Mouse (Mus musculus) induced T-regulatory cell, adult 2 months (primary cell): ENCODE results near the gene Ssx2ip.
"Not testable (repeated sequence)": the region's sequence is repeated elsewhere in the genome, so short reads cannot be mapped to it uniquely, and the experiment has no call there.

ENCODE experiments used
- DNase-seq: peaks from one replicate; pipeline ENCODE4 v3.0.0-alpha.2; 2012; ENCODE audit warnings: low read depth

Gene Ssx2ip

GRCm38 (mm10) chr3:146403770-146404169 is 672 bp upstream of the Ssx2ip start:
- DNase-seq = no peak

DNA sequence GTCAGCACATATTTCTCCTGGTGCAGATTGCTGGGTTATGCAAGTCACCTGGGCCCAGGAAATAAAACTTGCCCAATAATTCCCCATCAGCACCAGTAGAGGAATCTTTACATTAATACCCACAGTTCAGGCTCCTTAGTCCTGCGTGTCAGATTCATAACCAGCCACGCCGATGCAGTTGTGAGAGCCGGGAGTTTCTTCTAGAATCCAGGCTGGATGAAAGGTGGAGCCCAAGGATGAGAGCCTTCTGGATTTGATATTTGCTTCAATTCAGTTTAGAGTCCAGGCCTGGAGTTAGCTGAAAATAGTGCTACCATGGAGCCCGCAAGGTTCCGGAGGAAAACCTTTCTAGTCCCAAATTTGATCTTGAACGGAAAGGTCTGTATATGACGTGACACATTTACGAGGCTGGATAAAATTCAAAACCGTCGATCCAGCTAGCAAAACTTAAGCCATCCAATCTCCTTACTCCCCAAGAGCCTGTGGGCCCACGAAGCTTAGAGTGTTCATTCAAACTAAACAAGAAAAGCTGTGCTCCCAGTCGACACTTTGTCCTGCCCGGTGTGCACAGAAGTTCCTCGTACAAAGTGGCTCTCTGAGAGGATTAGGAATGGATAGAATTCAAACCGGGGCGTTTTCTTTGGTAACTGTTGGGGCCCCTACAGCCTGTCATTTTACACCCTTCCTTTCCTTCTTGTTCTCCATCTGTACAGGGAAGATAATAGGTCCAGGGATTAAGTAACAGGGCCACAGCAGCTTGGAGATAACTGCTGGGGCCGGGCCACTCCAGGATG is 968 bp downstream of the Ssx2ip start:
- DNase-seq = no peak

- DNase-seq = no peak
Measured at GRCm38 (mm10) chr3:146406007-146406341, 1.5 kb downstream of the Ssx2ip start.

- DNase-seq = no peak
Measured at GRCm38 (mm10) chr3:146407086-146407721, 2.8 kb downstream of the Ssx2ip start.

DNA sequence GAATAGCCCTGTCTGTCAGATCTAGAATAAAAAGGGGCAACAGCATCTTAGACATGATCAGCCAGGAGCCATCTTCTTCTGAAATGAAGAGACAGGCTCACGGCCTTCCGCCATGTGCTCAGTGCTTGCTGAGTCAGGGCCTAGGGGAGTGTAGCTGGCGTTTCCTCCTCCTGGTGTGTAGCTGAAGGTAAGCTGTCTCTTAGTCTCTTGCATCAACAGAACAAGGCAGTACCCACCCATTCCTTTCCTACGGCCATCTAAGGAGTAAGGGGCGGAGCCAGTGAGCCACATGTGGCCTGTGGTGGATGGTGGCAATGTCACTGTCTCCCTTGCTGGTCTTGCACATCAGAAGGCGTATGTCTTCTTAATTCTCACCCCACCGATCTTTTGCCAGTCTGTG is 5.7 kb downstream of the Ssx2ip start:
- no peak for DNase-seq

DNA sequence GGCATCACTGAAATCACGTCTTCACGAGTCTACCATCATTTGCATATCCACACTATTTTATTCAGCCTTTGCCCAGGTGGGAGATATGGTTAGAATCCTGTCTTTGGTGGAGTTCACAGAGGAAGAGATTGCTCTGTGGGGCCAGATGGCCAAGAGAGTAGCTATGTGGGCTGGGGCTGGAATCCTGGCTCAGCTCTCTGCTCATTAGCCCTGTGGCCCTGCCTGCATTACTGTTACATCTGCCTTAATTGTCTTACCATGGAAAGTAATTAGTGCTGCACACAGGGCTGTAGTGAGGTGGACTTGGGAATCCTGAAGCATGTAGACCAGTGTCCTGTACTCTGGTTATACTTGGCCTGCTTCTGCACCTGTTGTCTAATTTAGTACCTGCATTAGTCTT is 7.6 kb downstream of the Ssx2ip start:
- no peak for DNase-seq

DNA sequence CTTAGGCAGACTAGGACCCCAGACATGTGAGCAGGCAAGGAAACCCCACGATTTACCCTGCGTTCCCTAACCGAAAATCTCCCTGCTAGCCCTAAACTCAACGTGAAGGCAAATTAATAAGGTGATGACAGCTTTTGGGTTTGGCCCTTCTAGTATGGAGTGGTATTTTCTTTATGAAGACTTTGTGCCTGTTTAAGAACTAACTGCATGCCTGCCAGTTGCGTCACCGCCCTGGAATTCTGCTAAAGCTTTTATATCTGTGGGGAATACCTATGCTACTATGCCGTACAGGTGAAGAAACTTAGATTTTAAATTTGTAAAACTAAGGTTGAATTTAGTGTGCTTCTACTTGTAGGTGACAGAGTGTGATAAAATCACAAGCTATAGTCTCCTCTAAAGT is 8.0 kb downstream of the Ssx2ip start:
- DNase-seq = no peak

DNA sequence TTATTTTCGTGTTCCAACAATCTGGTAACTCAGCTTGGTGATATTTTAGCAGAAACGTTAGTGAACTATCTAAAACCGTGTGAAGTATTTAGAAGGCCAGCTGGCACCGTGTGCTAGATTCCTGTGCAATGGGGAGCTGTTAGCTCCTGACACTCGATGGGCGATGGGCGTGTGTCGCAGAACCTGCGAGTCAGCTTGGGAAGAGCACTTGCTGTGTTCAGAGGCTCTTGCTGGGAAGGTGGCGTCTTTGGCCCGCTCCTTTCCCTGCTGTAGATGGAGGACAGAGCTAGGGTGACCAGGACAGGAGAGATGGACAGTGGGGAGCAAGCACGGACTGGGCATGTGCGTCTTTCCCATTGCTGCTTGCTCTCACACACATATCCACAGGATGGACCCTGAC is 8.6 kb downstream of the Ssx2ip start:
- no peak for DNase-seq

DNA sequence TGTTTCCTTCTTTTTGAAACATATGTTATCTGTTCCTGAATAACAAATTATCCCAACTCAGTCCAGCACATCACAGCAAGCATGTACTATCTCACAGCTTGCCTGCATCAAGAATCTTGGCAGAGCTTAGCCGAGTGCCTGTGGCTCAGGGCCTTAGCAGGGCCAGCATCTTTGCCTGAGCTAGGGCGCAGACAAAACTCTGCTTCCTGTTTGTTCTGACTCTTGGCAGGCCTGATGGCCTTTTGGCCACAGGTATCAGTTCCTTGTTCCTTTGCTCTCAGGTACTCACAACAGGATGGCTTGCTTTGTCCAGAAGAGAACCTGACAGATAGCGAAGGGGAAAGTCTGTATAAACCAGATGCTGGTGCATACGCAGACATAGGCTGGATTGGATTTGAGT is 9.6 kb downstream of the Ssx2ip start:
- no peak for DNase-seq

DNA sequence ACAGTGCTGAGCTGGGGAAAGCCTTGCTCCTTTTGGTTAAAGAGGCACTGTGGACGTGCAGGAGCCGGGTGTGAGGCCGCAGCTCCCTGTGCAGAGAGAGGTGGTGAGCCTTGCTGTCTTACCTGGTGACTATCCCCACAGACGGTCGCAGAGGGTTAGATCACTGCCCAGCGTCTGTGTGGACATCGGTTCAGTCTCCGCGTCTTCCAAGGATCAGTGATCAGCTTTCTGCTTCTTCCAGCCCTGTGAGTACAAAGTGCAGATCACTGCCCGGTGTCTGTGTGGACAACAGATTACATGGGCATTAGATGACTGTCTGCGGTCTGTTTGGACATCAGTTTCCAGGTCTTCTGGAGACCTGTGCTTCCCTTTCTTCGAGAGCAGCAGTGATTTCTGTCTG is 10.1 kb downstream of the Ssx2ip start:
- no peak for DNase-seq

GRCm38 (mm10) chr3:146417873-146418272 is 13.4 kb downstream of the Ssx2ip start:
- DNase-seq = no peak

GRCm38 (mm10) chr3:146418901-146419300 is 14.5 kb downstream of the Ssx2ip start:
- no peak for DNase-seq

DNA sequence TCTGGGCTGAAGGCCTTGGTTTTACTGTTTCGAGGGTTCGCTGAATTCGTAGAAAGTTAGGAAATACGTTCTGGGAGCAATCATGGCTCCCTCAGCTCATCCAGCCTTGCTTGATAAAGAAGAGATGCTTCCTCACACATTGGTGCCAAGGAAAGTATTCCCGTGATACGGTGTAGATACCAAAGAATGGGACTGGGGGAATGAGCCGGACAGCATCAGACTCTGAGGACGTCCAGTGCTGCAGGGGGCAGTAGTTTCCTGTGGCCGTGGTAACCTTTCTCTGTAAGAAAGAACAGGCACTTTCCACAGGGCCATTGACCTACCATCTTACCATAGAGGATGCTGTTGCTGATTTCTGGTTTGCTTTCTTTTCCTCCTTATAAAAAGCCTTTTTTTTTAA is 15.1 kb downstream of the Ssx2ip start:
- DNase-seq = no peak

- no peak for DNase-seq
Measured at GRCm38 (mm10) chr3:146419992-146420537, 15.6 kb downstream of the Ssx2ip start.

DNA sequence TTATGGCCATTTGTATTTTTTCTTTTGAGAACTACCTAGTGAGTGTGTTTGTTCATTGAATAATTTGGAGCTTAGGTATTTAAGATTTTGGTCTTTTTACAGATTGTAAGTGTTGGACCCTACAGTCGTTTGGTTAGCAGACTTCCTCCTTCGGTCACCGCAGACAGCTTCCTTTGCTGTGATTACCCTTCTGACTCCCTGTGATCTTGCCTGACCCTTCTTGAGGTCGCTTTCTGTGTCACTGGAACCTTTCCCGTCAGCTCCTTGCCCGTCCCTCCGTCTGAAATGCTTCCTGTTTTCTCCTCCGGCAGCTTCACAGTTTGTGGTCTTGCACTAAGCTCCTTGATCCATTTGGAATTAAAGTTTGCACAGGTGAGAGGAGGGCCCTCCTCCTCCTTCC is 17.3 kb downstream of the Ssx2ip start:
- peak; percentile 14 for DNase-seq

DNA sequence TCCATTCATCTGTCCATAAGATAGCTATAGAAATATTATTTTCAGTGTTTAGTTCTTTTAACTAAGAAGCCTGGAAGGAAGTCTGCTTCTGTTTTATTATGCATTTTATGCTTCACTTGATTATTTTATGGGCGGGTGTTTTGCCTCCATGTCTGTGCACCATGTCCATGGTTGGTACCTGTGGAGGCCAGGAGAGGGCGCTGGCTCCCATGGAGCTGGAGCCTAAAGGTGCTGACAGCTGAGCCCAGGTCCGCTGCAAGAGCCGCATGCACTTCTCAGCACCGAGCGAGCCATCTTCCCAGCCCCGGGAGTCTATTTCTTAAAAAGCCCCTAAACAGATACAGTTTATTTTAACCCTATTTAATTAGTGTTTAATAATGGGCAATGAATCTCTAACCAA is 19.3 kb downstream of the Ssx2ip start:
- peak; percentile 23 for DNase-seq

DNA sequence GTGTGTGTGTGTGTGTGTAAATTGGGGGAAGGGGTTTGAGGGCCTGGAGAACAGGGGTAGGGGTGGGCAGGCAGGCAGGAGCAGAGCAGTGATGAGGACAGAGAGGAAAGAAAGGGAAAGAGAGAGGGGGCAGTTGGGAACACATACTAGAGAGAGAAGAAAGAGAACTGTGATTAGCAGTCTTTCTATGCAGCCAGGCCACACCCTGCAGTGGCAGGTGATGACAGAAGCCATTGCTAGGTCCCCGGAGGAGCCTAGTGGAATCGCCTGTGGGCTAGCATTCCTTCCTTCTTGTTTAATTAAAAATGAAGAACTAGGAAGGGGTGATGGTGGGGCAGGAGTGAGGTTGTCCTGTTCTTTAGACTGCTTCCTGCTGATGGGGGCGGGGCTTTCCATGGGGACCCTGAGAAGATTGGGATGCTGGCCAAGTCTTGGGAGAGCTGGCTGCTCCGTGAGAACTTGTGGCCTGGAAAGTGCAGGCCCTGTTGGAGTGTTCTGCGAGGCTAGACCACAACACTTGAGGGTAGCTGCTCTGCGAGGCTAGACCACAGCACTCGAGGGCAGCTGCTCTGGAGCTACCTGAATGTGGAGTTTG is 20.0 kb downstream of the Ssx2ip start:
- no peak for DNase-seq

DNA sequence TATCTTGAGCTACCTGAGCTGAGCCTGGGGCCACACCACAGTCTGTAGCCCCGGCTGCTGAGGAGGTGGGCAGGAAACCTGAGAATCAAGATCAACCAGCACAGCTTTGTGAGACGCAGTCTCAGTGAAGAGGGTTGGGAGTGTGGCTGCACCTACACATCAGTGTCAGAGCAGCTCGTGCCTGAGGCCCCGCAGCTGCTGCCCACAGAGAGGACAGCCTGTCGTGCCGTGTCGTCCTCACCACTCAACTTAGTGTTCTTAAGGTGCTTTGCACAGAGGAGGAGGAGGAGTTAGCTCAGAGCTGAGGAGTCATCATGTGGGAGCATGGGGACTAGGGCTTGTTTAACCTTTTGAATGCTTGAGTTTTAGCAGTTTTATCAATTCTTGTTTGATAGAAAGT is 21.5 kb downstream of the Ssx2ip start:
- no peak for DNase-seq

GRCm38 (mm10) chr3:146426489-146426888 is 22.0 kb downstream of the Ssx2ip start:
- no peak for DNase-seq

DNA sequence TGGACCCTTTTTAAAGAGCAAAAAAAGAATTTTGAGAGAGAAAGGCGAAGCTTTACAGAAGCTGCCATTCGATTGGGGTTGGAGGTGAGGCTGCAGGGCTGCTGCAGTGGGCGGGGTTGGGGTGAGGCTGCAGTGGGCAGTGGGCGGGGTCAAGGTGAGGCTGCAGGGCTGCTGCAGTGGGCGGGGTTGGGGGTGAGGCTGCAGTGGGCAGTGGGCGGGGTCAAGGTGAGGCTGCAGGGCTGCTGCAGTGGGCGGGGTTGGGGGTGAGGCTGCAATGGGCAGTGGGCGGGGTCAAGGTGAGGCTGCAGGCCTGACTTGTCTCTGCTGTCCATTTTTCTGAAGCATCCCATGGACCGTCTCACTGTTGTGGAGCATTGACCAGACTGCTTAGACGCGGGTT is 28.6 kb downstream of the Ssx2ip start:
- DNase-seq = not testable (repeated sequence)

GRCm38 (mm10) chr3:146433681-146434350 is 29.4 kb downstream of the Ssx2ip start:
- DNase-seq = no peak

DNA sequence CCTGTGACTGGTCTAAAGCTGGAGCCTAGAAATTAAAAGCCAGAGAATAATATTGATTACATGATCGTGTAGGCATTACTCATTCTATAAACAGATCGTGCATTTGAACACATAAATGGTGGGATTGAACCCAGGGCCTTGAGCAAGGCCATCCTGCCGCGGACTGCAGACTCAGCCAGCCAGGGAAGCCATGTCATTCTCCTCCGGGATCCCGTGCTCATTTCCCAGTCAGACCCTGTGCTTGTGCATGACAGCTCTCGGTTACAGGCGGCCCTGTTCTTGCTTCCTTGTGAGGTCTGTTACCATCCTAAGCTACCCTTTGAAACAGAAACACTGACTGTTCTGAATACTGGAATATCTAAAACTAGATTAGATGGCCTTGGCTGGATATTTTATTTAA is 30.2 kb downstream of the Ssx2ip start:
- no peak for DNase-seq

DNA sequence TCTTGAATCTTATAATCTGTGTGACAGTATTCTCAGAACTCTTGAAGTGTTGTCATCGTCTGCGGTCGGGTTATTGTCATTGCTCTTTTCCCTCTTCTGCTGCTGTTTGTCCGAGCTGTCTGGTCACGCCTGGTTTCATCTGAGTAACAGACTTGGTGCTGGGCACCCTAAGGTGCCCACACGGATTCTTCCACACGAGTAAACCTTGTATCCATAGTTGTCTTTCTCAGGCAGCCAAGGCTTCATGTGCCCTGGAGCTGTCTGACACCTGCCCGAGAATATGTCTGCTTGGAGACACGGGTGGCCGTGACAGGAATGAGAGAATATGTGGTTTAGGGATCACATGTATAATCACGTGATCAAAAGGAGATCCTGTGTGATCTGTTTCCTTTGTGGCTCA is 31.1 kb downstream of the Ssx2ip start:
- DNase-seq = no peak
